Mouse (Mus musculus) macrophage (primary cell): ENCODE data around the gene Trim9. TPM values are rescaled to one million over a fixed set of nuclear protein-coding genes. Genes with fewer than 3 reads are reported as not detected.
A peak's percentile ranks its signal among the peaks of the same experiment; 100 is the strongest.

Experiments used
- H3K27ac ChIP-seq: fragments of 350-480 bp; formaldehyde crosslinking; 2 replicates; pipeline ENCODE4 v1.9.0; 2021
- H3K36me3 ChIP-seq: fragments of 350-480 bp; formaldehyde crosslinking; 2 replicates; pipeline ENCODE4 v1.9.0; 2021; ENCODE audit errors: inconsistent target
- H3K4me3 ChIP-seq: fragments of 350-480 bp; formaldehyde crosslinking; 2 replicates; pipeline ENCODE4 v1.9.0; 2021; ENCODE audit errors: inconsistent target
- H3K79me2 ChIP-seq: fragments of 350-480 bp; formaldehyde crosslinking; 2 replicates; pipeline ENCODE4 v1.9.0; 2021; ENCODE audit errors: inconsistent target
- WGBS: methylation state at CpG from one replicate; pipeline ENCODE4 v1.1.7; 2026; ENCODE audit warnings: inconsistent platforms; ENCODE audit not compliant: missing documents; 5-methylcytosine and 5-hydroxymethylcytosine counted together
- polyA plus RNA-seq: library from polyadenylated mRNA; stranded (reverse); fragments of 250-400 nt; gene quantifications from 3 replicates; pipeline ENCODE4 v1.2.4, GENCODE M21; 2018; ENCODE audit warnings: inconsistent platforms

Gene Trim9
- polyA plus RNA-seq, 1 experiment from 2014 or later, result 0.04 TPM

GRCm38 (mm10) chr12:70226655-70227054 lies 120.8 kb downstream of the Trim9 start:
- H3K4me3 ChIP-seq, result peak overlapping the region; percentile 73
- 23% methylated on average over 5 of the region's 5 CpGs for WGBS
- peak overlapping the region; percentile 65 for H3K27ac ChIP-seq
- H3K36me3 ChIP-seq, result no peaks in the 10 kb centered on the region
- peaks cover 9% of the 10 kb centered on the region; the same call in 1 of the 2 replicates for H3K79me2 ChIP-seq

GRCm38 (mm10) chr12:70223331-70223730 lies 124.1 kb downstream of the Trim9 start:
- H3K27ac ChIP-seq, result no peak overlapping the region
- peaks cover 9% of the 10 kb centered on the region; the same call in 1 of the 2 replicates for H3K79me2 ChIP-seq
- H3K4me3 ChIP-seq, result no peak overlapping the region
- no peaks in the 10 kb centered on the region for H3K36me3 ChIP-seq
- WGBS, result 85% methylated on average over 4 of the region's 4 CpGs

GRCm38 (mm10) chr12:70221425-70221824 lies 126.0 kb downstream of the Trim9 start:
- WGBS, result 66% methylated on average over 5 of the region's 5 CpGs
- Histone ChIP-seq H3K79me2 (peaks cover 9% of the 10 kb centered on the region; the same call in 1 of the 2 replicates), H3K27ac (no peak overlapping the region), H3K36me3 (0 out of 2 replicates have a peak, but pooled peaks cover 8% of the 10 kb centered on the region), H3K4me3 (no peak overlapping the region)

- 22% methylated on average over 8 of the region's 8 CpGs for WGBS
- Histone ChIP-seq H3K4me3 (no peak overlapping the region), H3K27ac (no peak overlapping the region), H3K79me2 (no peaks in the 10 kb centered on the region; the same call in 1 of the 2 replicates), H3K36me3 (0 out of 2 replicates have a peak, but pooled peaks cover 15% of the 10 kb centered on the region)
Measured at GRCm38 (mm10) chr12:70218795-70219540, 128.4 kb downstream of the Trim9 start.

GRCm38 (mm10) chr12:70216229-70216800 lies 131.1 kb downstream of the Trim9 start:
- H3K36me3 ChIP-seq, result peaks cover 15% of the 10 kb centered on the region; the same call in 1 of the 2 replicates
- no peak overlapping the region for H3K27ac ChIP-seq
- WGBS, result 95% methylated on average over 16 of the region's 16 CpGs
- H3K4me3 ChIP-seq, result no peak overlapping the region
- H3K79me2 ChIP-seq, result no peaks in the 10 kb centered on the region

GRCm38 (mm10) chr12:70214281-70214680 lies 133.1 kb downstream of the Trim9 start:
- Histone ChIP-seq H3K4me3 (no peak overlapping the region), H3K27ac (no peak overlapping the region), H3K36me3 (peaks cover 15% of the 10 kb centered on the region; the same call in 1 of the 2 replicates), H3K79me2 (no peaks in the 10 kb centered on the region)
- 91% methylated on average over 8 of the region's 8 CpGs for WGBS

GRCm38 (mm10) chr12:70213601-70214000 lies 133.8 kb downstream of the Trim9 start:
- Histone ChIP-seq H3K4me3 (no peak overlapping the region), H3K36me3 (peaks cover 15% of the 10 kb centered on the region; the same call in 1 of the 2 replicates), H3K79me2 (no peaks in the 10 kb centered on the region), H3K27ac (no peak overlapping the region)
- WGBS, result 92% methylated on average over 6 of the region's 6 CpGs

- no peak overlapping the region for H3K4me3 ChIP-seq
- no peaks in the 10 kb centered on the region for H3K79me2 ChIP-seq
- peaks cover 22% of the 10 kb centered on the region; the same call in 1 of the 2 replicates for H3K36me3 ChIP-seq
- H3K27ac ChIP-seq, result no peak overlapping the region
- 90% methylated on average over 4 of the region's 4 CpGs for WGBS
Measured at GRCm38 (mm10) chr12:70212501-70212900, 134.9 kb downstream of the Trim9 start.

- Histone ChIP-seq H3K27ac (no peak overlapping the region), H3K36me3 (peaks cover 33% of the 10 kb centered on the region), H3K79me2 (no peaks in the 10 kb centered on the region), H3K4me3 (no peak overlapping the region)
- 91% methylated on average over 5 of the region's 5 CpGs for WGBS
Measured at GRCm38 (mm10) chr12:70208214-70208613, 139.2 kb downstream of the Trim9 start.

- H3K36me3 ChIP-seq, result peaks cover 49% of the 10 kb centered on the region
- H3K27ac ChIP-seq, result no peak overlapping the region
- no peak overlapping the region for H3K4me3 ChIP-seq
- 99% methylated on average over 8 of the region's 8 CpGs for WGBS
- H3K79me2 ChIP-seq, result no peaks in the 10 kb centered on the region
Measured at GRCm38 (mm10) chr12:70204433-70204832, 143.0 kb downstream of the Trim9 start.

GRCm38 (mm10) chr12:70201926-70202529 lies 145.4 kb downstream of the Trim9 start:
- H3K27ac ChIP-seq, result no peak overlapping the region
- H3K36me3 ChIP-seq, result peaks cover 47% of the 10 kb centered on the region
- 52% methylated on average over 5 of the region's 5 CpGs for WGBS
- no peak overlapping the region for H3K4me3 ChIP-seq
- no peaks in the 10 kb centered on the region for H3K79me2 ChIP-seq

GRCm38 (mm10) chr12:70196341-70196740 lies 151.1 kb downstream of the Trim9 start:
- Histone ChIP-seq H3K36me3 (peaks cover 44% of the 10 kb centered on the region), H3K27ac (no peak overlapping the region), H3K4me3 (no peak overlapping the region), H3K79me2 (no peaks in the 10 kb centered on the region)
- 81% methylated on average over 5 of the region's 5 CpGs for WGBS

GRCm38 (mm10) chr12:70195426-70195825 lies 152.0 kb downstream of the Trim9 start:
- H3K27ac ChIP-seq, result no peak overlapping the region
- peaks cover 50% of the 10 kb centered on the region for H3K36me3 ChIP-seq
- no peak overlapping the region for H3K4me3 ChIP-seq
- 99% methylated on average over 5 of the region's 6 CpGs for WGBS
- H3K79me2 ChIP-seq, result no peaks in the 10 kb centered on the region
